Mouse (Mus musculus) lung, adult 2 months (tissue): ENCODE measurements around the gene Oxsr1. TPM values are rescaled to one million over a fixed set of nuclear protein-coding genes. Genes with fewer than 3 reads are reported as not detected.
A peak's percentile ranks its signal among the peaks of the same experiment; 100 is the strongest.

Source experiments
- DNase-seq: peaks from one replicate; pipeline ENCODE4 v3.0.0; 2022
- H3K4me1 ChIP-seq: fragments of 200-500 bp; 2 replicates; pipeline ENCODE4 v1.6.1; 2011; ENCODE audit warnings: low read length; ENCODE audit not compliant: control insufficient read depth, insufficient read depth
- H3K4me3 ChIP-seq: fragments of 200-500 bp; replicated peaks from 2 replicates; pipeline ENCODE3; 2011; ENCODE audit warnings: low read depth, mild to moderate bottlenecking, control low read depth, low read length; ENCODE audit errors: extremely low read depth
- CTCF ChIP-seq: fragments of 200-500 bp; IDR thresholded peaks from 2 replicates; pipeline ENCODE4 v1.5.1; 2011; ENCODE audit warnings: mild to moderate bottlenecking, low read length, control low read depth; ENCODE audit not compliant: insufficient read depth
- POLR2A ChIP-seq: fragments of 200-500 bp; IDR thresholded peaks from 2 replicates; pipeline ENCODE4 v1.6.1; 2011; ENCODE audit warnings: low read depth, mild to moderate bottlenecking, control low read depth, low read length, borderline replicate concordance; ENCODE audit errors: extremely low read depth
- WGBS: fragments of 180-500 bp; shearing (Covaris S2); methylation state at CpG from one replicate; pipeline ENCODE4 v1.1.7; 2018; 5-methylcytosine and 5-hydroxymethylcytosine counted together
- polyA plus RNA-seq: library from polyadenylated mRNA; depleted of rRNA; stranded (reverse); fragments of >200 nt; gene quantifications from 2 replicates; pipeline ENCODE4 v1.2.3, GENCODE M21; 2012

Gene Oxsr1
- polyA plus RNA-seq, 1 experiment: 19.8 TPM

GRCm38 (mm10) chr9:119339558-119340211 is 17.5 kb upstream of the Oxsr1 start, which contains the start of gene Acaa1a:
Gene Acaa1a, plus strand, starts transcription at chr9:119339676.
- Histone ChIP-seq H3K4me1 (peaks cover 8% of the 10 kb centered on the region), H3K4me3 (peak within 1 kb of the TSS; percentile 91)
- WGBS: under 1% methylated on average over 43 of the region's 43 CpGs
- DNase-seq: peak; percentile 84
- peak; percentile 62; the same call in 1 of the 2 replicates for TF ChIP-seq POLR2A
- TF ChIP-seq CTCF: no peak

- peak overlapping the region; percentile 91 for H3K4me3 ChIP-seq
- DNase-seq: no peak
- WGBS: 35% methylated on average over 7 of the region's 7 CpGs
- TF ChIP-seq POLR2A: no peak
- no peak for TF ChIP-seq CTCF
- peaks cover 12% of the 10 kb centered on the region for H3K4me1 ChIP-seq
Measured at GRCm38 (mm10) chr9:119339106-119339505, 16.9 kb upstream of the Oxsr1 start.

DNA sequence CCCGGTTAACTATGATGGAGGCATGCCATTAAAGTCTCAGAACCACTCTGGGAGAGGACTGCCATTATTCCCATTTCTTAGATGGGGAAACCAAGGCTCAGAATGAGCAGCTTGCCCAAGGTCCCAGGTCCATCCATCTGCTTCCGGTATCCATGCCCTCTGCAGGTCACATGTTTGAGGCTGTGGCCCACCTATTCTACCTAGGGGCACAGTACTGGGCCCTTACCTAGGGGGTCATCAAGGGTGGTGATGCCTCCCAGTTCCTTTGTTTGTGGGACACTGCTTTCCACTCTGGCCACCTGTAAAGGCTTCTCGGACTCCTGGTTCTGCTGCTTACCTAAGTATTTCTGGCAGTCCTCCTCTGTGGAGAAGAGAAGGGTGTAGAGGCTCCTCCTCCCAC is 16.1 kb upstream of the Oxsr1 start:
- TF ChIP-seq CTCF (no peak), POLR2A (no peak)
- 89% methylated on average over 3 of the region's 3 CpGs for WGBS
- DNase-seq: no peak
- Histone ChIP-seq H3K4me3 (no peak overlapping the region), H3K4me1 (peaks cover 15% of the 10 kb centered on the region)

DNA sequence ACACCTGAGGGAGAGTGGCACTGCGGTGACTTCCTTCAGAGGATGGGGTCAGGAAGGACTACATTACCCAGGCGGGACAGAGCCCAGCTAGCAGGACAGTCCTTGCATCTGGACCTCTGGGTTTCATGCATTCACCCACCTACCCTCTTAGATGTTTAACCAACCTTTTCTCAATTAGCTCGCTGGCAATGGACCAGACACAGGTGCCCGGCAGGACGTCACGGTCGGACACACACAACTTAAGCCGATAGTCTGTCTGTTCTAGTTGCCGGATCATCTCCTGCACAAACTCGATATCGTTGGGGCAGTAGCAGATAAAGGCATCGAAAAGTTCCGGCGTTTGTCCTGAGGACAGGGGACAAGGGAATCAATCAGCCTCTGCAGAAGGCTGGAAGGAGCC is 15.6 kb upstream of the Oxsr1 start:
- no peak for DNase-seq
- Histone ChIP-seq H3K4me3 (no peak overlapping the region), H3K4me1 (peaks cover 15% of the 10 kb centered on the region)
- WGBS: 89% methylated on average over 14 of the region's 14 CpGs
- no peak for TF ChIP-seq CTCF
- TF ChIP-seq POLR2A: no peak

GRCm38 (mm10) chr9:119335571-119335970 is 13.3 kb upstream of the Oxsr1 start:
- DNase-seq: no peak
- TF ChIP-seq CTCF (no peak), POLR2A (no peak)
- WGBS: 77% methylated on average over 4 of the region's 4 CpGs
- Histone ChIP-seq H3K4me1 (peaks cover 12% of the 10 kb centered on the region), H3K4me3 (no peak overlapping the region)

DNA sequence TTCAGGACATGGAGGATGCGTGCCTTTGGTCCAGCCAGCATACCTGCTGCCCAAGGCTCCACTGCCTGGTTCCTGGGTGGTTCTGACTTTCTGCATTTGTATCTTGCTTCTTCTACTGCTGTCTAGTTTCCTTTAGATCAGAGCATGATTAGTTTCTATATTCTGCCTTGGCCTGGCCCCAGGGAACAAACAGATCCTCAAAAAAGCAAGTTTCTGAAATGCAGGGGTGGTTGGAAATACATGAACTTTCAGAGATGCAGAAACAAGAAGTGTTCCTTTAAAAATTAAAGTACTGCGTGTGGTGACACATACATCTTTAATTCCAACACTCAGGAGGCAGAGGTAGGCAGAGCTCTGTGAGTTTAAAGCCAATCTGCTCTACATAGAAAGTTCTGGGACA is 12.6 kb upstream of the Oxsr1 start:
- WGBS: 84% methylated on average over 2 of the region's 2 CpGs
- Histone ChIP-seq H3K4me1 (peaks cover 12% of the 10 kb centered on the region), H3K4me3 (no peak overlapping the region)
- TF ChIP-seq POLR2A (no peak), CTCF (no peak)
- DNase-seq: no peak

GRCm38 (mm10) chr9:119334324-119334723 is 12.1 kb upstream of the Oxsr1 start:
- Histone ChIP-seq H3K4me1 (peaks cover 12% of the 10 kb centered on the region), H3K4me3 (no peak overlapping the region)
- WGBS: 11% methylated on average over 10 of the region's 10 CpGs
- peak; percentile 53 for DNase-seq
- TF ChIP-seq CTCF: no peak

GRCm38 (mm10) chr9:119330186-119330963 is 8.1 kb upstream of the Oxsr1 start:
- Histone ChIP-seq H3K4me1 (peaks cover 8% of the 10 kb centered on the region), H3K4me3 (no peak overlapping the region)
- TF ChIP-seq POLR2A (no peak), CTCF (no peak)
- no peak for DNase-seq
- 74% methylated on average over 15 of the region's 15 CpGs for WGBS

- 42% methylated on average over 3 of the region's 3 CpGs for WGBS
- no peaks in the 10 kb centered on the region for H3K4me1 ChIP-seq
- no peak for DNase-seq
- no peak overlapping the region for H3K4me3 ChIP-seq
- TF ChIP-seq CTCF: no peak
- no peak for TF ChIP-seq POLR2A
Measured at GRCm38 (mm10) chr9:119328488-119328887, 6.3 kb upstream of the Oxsr1 start.

DNA sequence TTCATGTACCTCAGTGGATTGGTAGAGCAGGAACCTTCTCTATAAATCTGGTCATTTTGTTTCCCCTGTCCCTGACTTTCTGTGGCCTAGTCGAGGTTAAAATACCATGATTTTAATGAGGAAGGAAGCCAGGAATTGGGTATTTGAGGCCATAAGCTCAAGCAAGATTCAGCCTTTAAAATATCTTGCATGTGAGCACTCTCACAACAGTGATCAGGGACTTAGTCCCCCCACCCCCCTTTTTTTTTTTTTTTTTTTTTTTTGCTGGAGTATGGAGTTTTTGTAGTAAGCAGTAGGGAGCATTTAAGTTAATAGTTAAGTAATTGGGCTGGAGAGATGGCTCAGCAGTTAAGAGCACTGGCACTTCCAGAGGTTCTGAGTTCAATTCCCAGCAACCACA is 1.9 kb upstream of the Oxsr1 start:
- DNase-seq: no peak
- H3K4me1 ChIP-seq: peaks cover 8% of the 10 kb centered on the region; the same call in 1 of the 2 replicates
- 60% methylated on average over 1 of the region's 1 CpGs for WGBS
- no peak overlapping the region for H3K4me3 ChIP-seq
- TF ChIP-seq CTCF (no peak), POLR2A (no peak)
